Comparison of ENCODE assay signal across 14 mouse cellular contexts in the genomic region with DNA sequence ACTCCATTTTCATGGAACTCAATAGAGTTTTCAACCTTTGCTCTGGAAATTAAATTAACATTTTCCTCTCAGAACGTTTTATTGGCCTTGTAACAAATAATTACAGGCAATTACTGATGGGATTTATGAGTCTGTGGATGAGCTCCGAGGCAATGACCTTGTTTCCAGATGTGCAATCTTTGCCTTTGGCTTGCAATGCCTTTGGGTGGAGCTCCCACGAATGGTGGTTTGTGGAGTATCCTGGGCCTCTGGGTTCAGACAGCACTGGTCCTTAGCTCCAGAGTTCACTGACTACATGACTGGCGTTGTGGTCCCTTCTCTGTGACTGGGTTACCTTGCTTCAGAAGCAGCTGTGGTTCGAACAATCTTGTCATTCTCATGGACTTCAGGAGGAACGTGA.
"Had no signal": no experiment of that assay in that cellular context is flagged by ENCODE, and none has a peak within 500 bp of the region (broad histone marks: within the 10 kb centered on the region; RNA-seq: fewer than 3 reads in every experiment).

No protein-coding gene starts in this region.

- H3K36me3 ChIP-seq: kidney, embryonic 15.5 days; limb, embryonic 10.5 days; liver, embryonic 13.5 days; lung, embryonic 15.5 days; midbrain, embryonic 12.5 days; neural tube, embryonic 15.5 days had no signal

- DNase-seq: kidney, postnatal 14 days; liver, embryonic 13.5 days; liver, postnatal 0 days; retina, postnatal 1 day; right cerebral cortex, postnatal 4 days; spleen, adult 18-20 months; thymus, adult 18-20 months; thymus, postnatal 14 days had no signal

- H3K4me3 ChIP-seq: kidney, embryonic 15.5 days; left cerebral cortex, adult 2 months; limb, embryonic 10.5 days; liver, embryonic 13.5 days; lung, embryonic 15.5 days; midbrain, embryonic 12.5 days; neural tube, embryonic 15.5 days had no signal

- H3K9ac ChIP-seq: kidney, embryonic 15.5 days; liver, embryonic 13.5 days; liver, postnatal 0 days; lung, embryonic 15.5 days; midbrain, embryonic 12.5 days; neural tube, embryonic 15.5 days had no signal

- H3K27ac ChIP-seq: kidney, embryonic 15.5 days; left cerebral cortex, adult 2 months; limb, embryonic 10.5 days; liver, embryonic 13.5 days; lung, embryonic 15.5 days; midbrain, embryonic 12.5 days; neural tube, embryonic 15.5 days had no signal

- H3K4me1 ChIP-seq: kidney, embryonic 15.5 days; liver, embryonic 13.5 days; lung, embryonic 15.5 days; midbrain, embryonic 12.5 days; neural tube, embryonic 15.5 days had no signal

- H3K27me3 ChIP-seq: kidney, embryonic 15.5 days; liver, embryonic 13.5 days; lung, embryonic 15.5 days; midbrain, embryonic 12.5 days; neural tube, embryonic 15.5 days had no signal

- H3K4me2 ChIP-seq: kidney, embryonic 15.5 days; liver, embryonic 13.5 days; lung, embryonic 15.5 days; midbrain, embryonic 12.5 days; neural tube, embryonic 15.5 days had no signal

- H3K9me3 ChIP-seq: kidney, embryonic 15.5 days; limb, embryonic 10.5 days; liver, embryonic 13.5 days; lung, embryonic 15.5 days; midbrain, embryonic 12.5 days; neural tube, embryonic 15.5 days had no signal

- ATAC-seq: liver, postnatal 0 days had no signal
